Mouse (Mus musculus): ENCODE data around the gene Galr3.
"Not testable (repeated sequence)": the region's sequence is repeated elsewhere in the genome, so short reads cannot be mapped to it uniquely, and the experiment has no call there.

Galr3 gene

GRCm38 (mm10) chr15:79041585-79041984 lies at the start of gene Galr3:
Galr3 (plus strand) TSS chr15:79041885.
- no peak for DNase-seq (ENCODE audit: low spot score)

GRCm38 (mm10) chr15:78992235-78992634 lies 49.5 kb upstream of the Galr3 start:
- DNase-seq (ENCODE audit: low spot score), result no peak

DNA sequence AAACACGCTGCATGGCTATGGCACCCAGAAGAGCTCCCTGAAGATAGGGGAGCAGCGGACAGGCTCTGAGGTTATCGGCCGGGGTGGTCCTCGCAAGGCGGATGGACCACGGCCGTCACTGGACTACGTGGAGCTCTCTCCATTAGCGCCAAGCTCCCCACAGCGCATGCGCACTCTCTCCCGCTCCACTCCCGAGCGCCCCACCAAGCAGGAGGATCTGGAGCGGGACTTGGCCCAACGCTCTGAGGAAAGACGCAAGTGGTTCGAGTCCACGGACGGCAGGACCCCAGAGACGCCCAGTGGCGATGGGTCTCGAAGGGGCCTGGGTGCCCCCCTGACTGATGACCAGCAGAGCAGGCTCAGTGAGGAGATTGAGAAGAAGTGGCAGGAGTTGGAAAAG lies 48.8 kb upstream of the Galr3 start:
- no peak for DNase-seq (ENCODE audit: low spot score)

GRCm38 (mm10) chr15:78995916-78996315 lies 45.8 kb upstream of the Galr3 start:
- DNase-seq (ENCODE audit: low spot score), result no peak

GRCm38 (mm10) chr15:78996663-78997062 lies 45.0 kb upstream of the Galr3 start:
- no peak for DNase-seq (ENCODE audit: low spot score)

GRCm38 (mm10) chr15:78998348-78998747 lies 43.3 kb upstream of the Galr3 start:
- DNase-seq (ENCODE audit: low spot score), result no peak

- no peak for DNase-seq (ENCODE audit: low spot score)
These were observed 42.1 kb upstream of the Galr3 start for GRCm38 (mm10) chr15:78999586-78999985.

DNA sequence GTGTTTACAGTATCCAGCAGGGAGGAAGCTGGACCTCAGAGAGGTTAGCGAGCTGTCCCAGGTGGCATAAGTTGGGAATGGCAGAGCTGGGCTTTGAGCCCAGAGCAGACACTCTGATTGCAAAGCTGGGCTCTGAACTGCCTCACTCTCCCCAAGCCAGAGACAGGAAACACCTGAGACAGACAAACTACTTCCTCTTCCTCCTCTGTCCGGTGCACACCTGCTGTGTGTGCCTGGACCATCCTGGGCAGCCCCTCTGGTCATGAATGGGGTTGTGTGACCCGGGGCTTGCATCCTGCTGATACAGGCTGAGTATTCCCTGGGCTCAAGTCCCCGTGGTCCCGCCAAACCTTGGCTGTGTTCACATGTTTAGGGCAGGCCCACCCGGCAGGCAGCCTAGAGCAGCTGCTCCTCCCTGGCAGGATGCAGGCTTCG lies 41.3 kb upstream of the Galr3 start:
- DNase-seq (ENCODE audit: low spot score), result no peak

DNA sequence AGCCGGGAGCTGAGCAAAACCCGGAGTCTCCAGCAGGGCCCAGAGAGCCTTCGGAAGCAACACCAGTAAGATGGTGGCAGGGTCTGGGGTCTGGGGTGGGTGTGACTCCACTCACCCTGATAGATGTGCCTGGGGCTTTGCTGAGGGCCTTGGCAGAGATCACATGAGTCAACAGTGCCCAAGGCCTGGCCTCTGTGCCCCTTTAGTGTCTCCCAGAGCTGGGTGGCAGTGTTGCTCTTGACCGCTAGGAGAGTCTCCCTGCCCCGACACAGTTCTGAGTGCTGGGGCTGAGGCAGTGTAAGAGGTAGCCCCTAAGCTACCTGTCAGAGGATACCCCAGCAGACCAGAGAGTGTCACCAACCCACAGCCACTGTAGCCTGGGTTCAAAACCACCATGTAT lies 40.1 kb upstream of the Galr3 start:
- no peak for DNase-seq (ENCODE audit: low spot score)

DNA sequence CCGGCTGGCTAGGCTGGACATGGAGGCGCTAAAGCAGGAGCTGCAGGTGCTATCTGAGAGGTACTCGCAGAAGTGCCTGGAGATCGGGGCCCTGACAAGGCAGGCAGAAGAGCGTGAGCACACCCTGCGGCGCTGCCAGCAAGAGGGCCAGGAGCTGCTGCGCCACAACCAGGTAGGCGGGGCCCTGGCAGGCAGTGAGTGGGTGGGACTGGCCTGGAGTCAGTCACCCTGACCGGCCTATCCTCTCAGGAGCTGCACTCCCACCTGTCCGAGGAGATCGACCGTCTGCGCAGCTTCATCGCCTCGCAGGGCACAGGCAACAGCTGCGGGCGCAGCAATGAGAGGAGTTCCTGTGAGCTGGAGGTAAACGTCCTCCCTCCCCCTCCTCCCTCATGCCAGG lies 39.6 kb upstream of the Galr3 start:
- no peak for DNase-seq (ENCODE audit: low spot score)

DNA sequence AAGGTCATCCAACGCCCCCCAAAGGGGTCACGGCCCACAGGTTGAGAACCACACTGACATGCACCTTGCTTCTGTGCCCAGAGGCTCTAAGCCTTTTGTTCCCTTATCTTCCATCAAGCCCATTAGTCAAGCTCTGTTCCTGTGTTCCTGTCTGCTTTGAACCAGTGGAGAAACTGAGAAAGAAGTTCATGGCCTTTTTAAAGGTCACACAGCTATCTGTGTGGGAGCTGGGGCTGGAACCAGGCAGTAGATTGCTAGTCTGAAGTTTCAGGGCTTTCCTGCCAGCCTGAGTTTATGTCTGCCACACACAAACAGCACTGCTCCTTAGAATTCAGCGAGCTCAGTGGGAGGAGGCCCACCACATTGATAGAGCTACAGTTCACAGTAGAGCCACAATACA lies 38.6 kb upstream of the Galr3 start:
- no peak for DNase-seq (ENCODE audit: low spot score)

GRCm38 (mm10) chr15:79005581-79005980 lies 36.1 kb upstream of the Galr3 start:
- DNase-seq (ENCODE audit: low spot score), result no peak

- DNase-seq (ENCODE audit: low spot score), result peak; percentile 35
These were observed 35.0 kb upstream of the Galr3 start for GRCm38 (mm10) chr15:79006638-79007037.

GRCm38 (mm10) chr15:79007059-79007458 lies 34.6 kb upstream of the Galr3 start:
- DNase-seq (ENCODE audit: low spot score), result no peak

DNA sequence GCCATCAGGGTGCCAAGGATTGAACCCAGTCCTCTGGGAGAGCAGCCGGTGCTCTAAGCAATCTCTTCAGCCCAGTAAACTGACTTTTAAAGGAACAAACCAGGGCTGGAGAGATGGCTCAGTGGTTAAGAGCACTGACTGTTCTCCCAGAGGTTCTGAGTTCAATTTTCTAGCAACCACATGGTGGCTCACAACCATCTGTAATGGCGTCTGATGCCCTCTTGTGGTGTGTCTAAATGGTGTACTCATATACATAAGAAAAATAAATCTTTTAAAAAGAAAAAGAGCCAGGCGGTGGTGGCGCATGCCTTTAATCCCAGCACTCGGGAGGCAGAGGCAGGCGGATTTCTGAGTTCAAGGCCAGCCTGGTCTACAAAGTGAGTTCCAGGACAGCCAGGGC lies 33.8 kb upstream of the Galr3 start:
- DNase-seq (ENCODE audit: low spot score), result not testable (repeated sequence)

DNA sequence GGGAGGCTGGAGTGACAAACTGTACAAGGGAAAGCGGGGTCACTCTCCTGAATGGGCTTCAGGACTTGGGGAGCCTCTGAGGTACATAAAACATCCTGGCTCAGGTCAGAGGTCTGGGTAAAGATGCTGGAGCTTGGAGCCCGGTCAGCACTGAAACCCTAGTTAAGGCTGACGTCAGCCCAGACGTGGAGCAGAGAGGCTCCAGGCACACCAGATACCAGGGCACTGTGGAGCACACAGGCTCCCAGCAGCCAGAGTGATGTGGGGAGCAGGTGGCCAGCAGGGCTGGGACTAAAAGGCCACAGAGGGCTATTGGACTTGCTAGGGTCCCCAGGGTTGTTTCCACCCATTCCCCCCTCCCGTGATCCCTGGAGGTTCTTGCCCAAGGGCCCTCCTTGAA lies 32.0 kb upstream of the Galr3 start:
- no peak for DNase-seq (ENCODE audit: low spot score)

- DNase-seq (ENCODE audit: low spot score), result peak; percentile 51
These were observed 30.1 kb upstream of the Galr3 start for GRCm38 (mm10) chr15:79011550-79011949.

DNA sequence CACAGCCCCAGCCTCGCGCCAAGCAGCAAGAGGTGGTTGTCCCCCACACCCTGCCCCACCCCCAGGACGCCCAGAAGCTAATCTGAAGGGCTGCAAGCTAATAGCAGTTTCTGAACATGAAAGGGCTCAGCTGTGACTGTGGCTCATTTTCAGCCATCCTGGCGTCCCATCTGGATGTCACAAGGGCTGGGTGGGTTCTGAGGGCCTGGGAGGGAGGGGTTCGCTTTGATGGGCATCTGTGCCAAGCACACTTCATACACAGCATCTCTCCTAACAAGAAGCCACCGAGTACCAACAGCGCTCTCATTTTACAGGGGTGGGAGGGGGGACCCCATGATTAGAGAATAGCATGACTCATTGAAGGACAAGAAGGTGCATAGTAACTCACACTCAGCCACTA lies 28.3 kb upstream of the Galr3 start:
- no peak for DNase-seq (ENCODE audit: low spot score)

GRCm38 (mm10) chr15:79018191-79018590 lies 23.5 kb upstream of the Galr3 start:
- DNase-seq (ENCODE audit: low spot score), result peak; percentile 60

GRCm38 (mm10) chr15:79018886-79019285 lies 22.8 kb upstream of the Galr3 start:
- DNase-seq (ENCODE audit: low spot score), result peak; percentile 53

DNA sequence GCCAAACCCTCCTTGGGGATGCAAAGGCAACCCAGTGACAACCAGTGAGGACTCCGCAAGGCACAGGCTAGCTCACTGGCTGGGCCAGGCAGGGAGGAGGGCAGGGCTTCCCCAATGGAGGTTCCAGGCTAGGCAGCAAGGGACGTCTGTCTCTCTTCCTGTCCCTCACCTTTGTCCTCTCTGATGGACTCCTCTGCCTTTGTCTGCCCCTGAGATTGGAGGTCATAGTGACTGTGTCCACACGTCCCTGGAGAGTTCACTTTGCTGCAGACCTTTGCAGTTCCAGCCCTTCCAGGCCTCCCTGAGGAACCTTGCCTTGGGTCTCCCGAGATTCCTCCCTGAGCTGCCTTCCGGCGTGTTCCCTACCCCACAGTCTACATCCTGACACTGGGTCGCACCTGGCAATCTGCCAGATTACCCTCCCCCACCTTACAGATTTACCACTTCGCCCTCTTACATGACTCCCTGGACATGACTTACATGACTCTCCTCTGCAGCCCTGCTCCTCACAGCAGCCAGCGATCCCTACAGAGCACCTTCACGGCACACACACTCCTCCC lies 18.9 kb upstream of the Galr3 start:
- DNase-seq (ENCODE audit: low spot score), result no peak

GRCm38 (mm10) chr15:79023366-79023765 lies 18.3 kb upstream of the Galr3 start:
- no peak for DNase-seq (ENCODE audit: low spot score)

DNA sequence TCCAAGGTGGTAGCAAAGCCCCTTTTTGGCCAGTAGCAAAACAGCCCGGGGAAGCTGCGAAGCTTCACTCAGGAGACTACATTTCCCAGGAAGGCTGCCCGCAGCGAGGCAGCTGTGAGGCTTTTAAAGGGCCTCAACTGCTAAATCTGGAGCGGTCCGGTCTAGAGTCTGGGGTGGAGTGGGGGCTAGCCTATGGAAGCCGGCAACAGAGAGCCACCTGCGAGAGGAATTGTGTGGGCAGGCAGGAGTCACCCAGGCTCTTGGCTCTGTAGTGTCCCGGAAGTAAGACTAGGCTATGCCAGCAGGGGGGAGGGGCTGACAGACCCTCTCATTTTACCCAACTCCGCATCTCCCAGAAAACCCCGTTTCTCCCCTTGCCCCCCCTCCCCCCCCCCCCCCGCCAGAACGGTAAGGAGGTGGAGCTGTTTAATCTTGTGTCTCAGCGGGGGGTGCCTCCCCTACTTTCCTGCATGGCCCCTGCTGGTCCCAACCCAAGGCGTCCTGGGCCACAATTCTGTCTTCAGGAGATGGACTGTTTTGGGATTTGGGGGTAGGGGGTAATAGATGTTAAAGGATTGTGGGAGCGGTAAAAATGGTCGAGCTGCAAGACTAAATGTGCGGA lies 15.9 kb upstream of the Galr3 start:
- no peak for DNase-seq (ENCODE audit: low spot score)

All from embryo, embryonic 10 days (tissue).